Mouse (Mus musculus) erythroblast, embryonic 14.5 days (primary cell): ENCODE results near the gene Kif16b.

ENCODE experiments used
- GATA1 ChIP-seq: IDR thresholded peaks from 2 replicates; pipeline ENCODE4 v1.6.1; 2012; ENCODE audit warnings: low read length, inconsistent platforms, mixed read lengths
- TAL1 ChIP-seq: IDR thresholded peaks from 3 replicates; pipeline ENCODE4 v1.6.1; 2012; ENCODE audit warnings: low read length, inconsistent platforms, mixed read lengths

DNA sequence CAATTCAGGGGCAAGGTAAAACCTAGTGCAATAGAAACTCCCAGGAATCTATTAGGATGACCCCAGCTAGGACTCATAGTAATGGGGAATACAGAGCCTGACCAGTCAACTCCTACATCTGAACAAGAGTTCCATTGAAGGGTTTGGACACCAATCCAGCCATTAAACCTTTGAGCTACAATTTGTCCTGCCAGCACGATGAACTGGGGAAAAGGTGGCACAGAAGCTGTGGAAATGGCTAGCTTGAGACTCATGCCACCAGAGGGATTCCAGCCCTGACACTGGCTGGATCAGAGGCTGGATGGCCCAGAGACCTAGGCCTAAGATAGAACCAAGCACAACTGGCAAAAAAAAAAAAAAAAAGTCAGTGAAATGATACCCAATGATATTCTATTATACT is 207.9 kb downstream of the Kif16b start:
- TF ChIP-seq GATA1 (no peak), TAL1 (no peak)
